In genomic region chr5:101664945-101665615, GRCm38 (mm10) we compare ENCODE assay signal across 8 mouse cellular contexts. TPM values are rescaled to one million over a fixed set of nuclear protein-coding genes. Genes with fewer than 3 reads are reported as not detected.
DNase-seq lines count a peak whose midpoint lies in the region; ATAC-seq and TF ChIP-seq lines count a peak whose summit lies in the region.

TSS of gene Nkx6-1 (minus strand) at chr5:101664996.

- peak; percentile 97 for DNase-seq in ES-CJ7 (ENCODE audit: low read depth, low spot score)
- peak; percentile 78 for DNase-seq in adrenal gland, postnatal 25 days
- peak; percentile 77 for DNase-seq in hindbrain, embryonic 14.5 days (ENCODE audit: low spot score)
- peak; percentile 25 for DNase-seq in liver, adult 2 months (ENCODE audit: extremely low read depth, low read depth, low spot score)
- DNase-seq in frontal cortex, adult 2 months (ENCODE audit: extremely low spot score in 1 of 2, low spot score in 1 of 2) = no peak
- no peak for DNase-seq in B cell, adult 2 months

- TF ChIP-seq POLR2A in liver, adult 2 months (IDR thresholded peaks at IDR 0.05; ENCODE audit: extremely low read depth, insufficient read depth, low read length) = no peak

- no peak within 1 kb of the TSS for H3K9ac ChIP-seq in forebrain, embryonic 16.5 days (replicated peaks; ENCODE audit: low read depth, low read length)
- peak within 1 kb of the TSS; percentile 65 for H3K9ac ChIP-seq in hindbrain, embryonic 14.5 days
- H3K9ac ChIP-seq in liver, adult 2 months (ENCODE audit: low read depth, low read length) = no peak within 1 kb of the TSS
- H3K9ac ChIP-seq in midbrain, embryonic 16.5 days (ENCODE audit: low read depth, low read length) = peak within 1 kb of the TSS; percentile 26; the same call in 1 of the 2 replicates

- H3K4me3 ChIP-seq in forebrain, embryonic 16.5 days (replicated peaks; ENCODE audit: low read length) = peak within 1 kb of the TSS; percentile 30
- peak within 1 kb of the TSS; percentile 42 for H3K4me3 ChIP-seq in hindbrain, embryonic 14.5 days (replicated peaks; ENCODE audit: low read length)
- peak within 1 kb of the TSS; percentile 11; the same call in 1 of the 2 replicates for H3K4me3 ChIP-seq in liver, adult 2 months (ENCODE audit: insufficient read depth, low read depth, low read length)
- peak within 1 kb of the TSS; percentile 34 for H3K4me3 ChIP-seq in midbrain, embryonic 16.5 days (ENCODE audit: low read depth, low read length)

- no peak within 1 kb of the TSS for H3K27ac ChIP-seq in forebrain, embryonic 16.5 days (ENCODE audit: low read length)
- peak within 1 kb of the TSS; percentile 72 for H3K27ac ChIP-seq in hindbrain, embryonic 14.5 days
- H3K27ac ChIP-seq in liver, adult 2 months (replicated peaks; ENCODE audit: insufficient read depth, low read depth, low read length) = no peak within 1 kb of the TSS
- no peak within 1 kb of the TSS; the same call in 1 of the 2 replicates for H3K27ac ChIP-seq in midbrain, embryonic 16.5 days (ENCODE audit: low read length)

- peak within 1 kb of the TSS; percentile 43 for H3K4me2 ChIP-seq in forebrain, embryonic 16.5 days (ENCODE audit: low read length)
- peak within 1 kb of the TSS; percentile 45 for H3K4me2 ChIP-seq in hindbrain, embryonic 14.5 days (replicated peaks)
- H3K4me2 ChIP-seq in midbrain, embryonic 16.5 days (ENCODE audit: low read length) = peak within 1 kb of the TSS; percentile 45

- no peaks in the 10 kb centered on the region for H3K79me2 ChIP-seq in liver, adult 2 months (ENCODE audit: control insufficient read depth, insufficient read depth, low read length)

- WGBS in forebrain, embryonic 16.5 days = under 1% methylated on average over 39 of the region's 39 CpGs
- under 1% methylated on average over 39 of the region's 39 CpGs for WGBS in hindbrain, embryonic 14.5 days
- 2% methylated on average over 39 of the region's 39 CpGs for WGBS in liver, adult 2 months
- WGBS in midbrain, embryonic 16.5 days = under 1% methylated on average over 38 of the region's 39 CpGs

- H3K9me3 ChIP-seq in forebrain, embryonic 16.5 days (ENCODE audit: control insufficient read depth, low read length) = no peaks in the 10 kb centered on the region
- no peaks in the 10 kb centered on the region for H3K9me3 ChIP-seq in hindbrain, embryonic 14.5 days (ENCODE audit: control insufficient read depth, low read length)
- H3K9me3 ChIP-seq in midbrain, embryonic 16.5 days (replicated peaks; ENCODE audit: control insufficient read depth, low read length, poor library complexity, severe bottlenecking) = no peaks in the 10 kb centered on the region

- peaks cover 77% of the 10 kb centered on the region for H3K27me3 ChIP-seq in forebrain, embryonic 16.5 days (replicated peaks; ENCODE audit: control insufficient read depth, insufficient read depth, low read length)
- peaks cover 93% of the 10 kb centered on the region for H3K27me3 ChIP-seq in hindbrain, embryonic 14.5 days (ENCODE audit: control insufficient read depth, insufficient read depth, low read length)
- peaks cover 49% of the 10 kb centered on the region for H3K27me3 ChIP-seq in liver, adult 2 months (ENCODE audit: control insufficient read depth, insufficient read depth, low read length)
- peaks cover 40% of the 10 kb centered on the region for H3K27me3 ChIP-seq in midbrain, embryonic 16.5 days (ENCODE audit: control insufficient read depth, insufficient read depth, low read depth, low read length)

- TF ChIP-seq CTCF in liver, adult 2 months (IDR thresholded peaks at IDR 0.05; ENCODE audit: low read depth, low read length) = no peak

- H3K36me3 ChIP-seq in forebrain, embryonic 16.5 days (ENCODE audit: control insufficient read depth, insufficient read depth) = no peaks in the 10 kb centered on the region
- no peaks in the 10 kb centered on the region for H3K36me3 ChIP-seq in hindbrain, embryonic 14.5 days (replicated peaks; ENCODE audit: control insufficient read depth, insufficient read depth)
- H3K36me3 ChIP-seq in liver, adult 2 months (ENCODE audit: control insufficient read depth, insufficient read depth, low read length) = no peaks in the 10 kb centered on the region
- H3K36me3 ChIP-seq in midbrain, embryonic 16.5 days (ENCODE audit: control insufficient read depth, insufficient read depth, low read length) = no peaks in the 10 kb centered on the region

- H3K4me1 ChIP-seq in forebrain, embryonic 16.5 days (replicated peaks; ENCODE audit: control insufficient read depth, insufficient read depth, low read length) = peaks cover 25% of the 10 kb centered on the region
- no peaks in the 10 kb centered on the region; the same call in 1 of the 2 replicates for H3K4me1 ChIP-seq in hindbrain, embryonic 14.5 days (replicated peaks; ENCODE audit: control insufficient read depth, insufficient read depth, low read length)
- H3K4me1 ChIP-seq in liver, adult 2 months (ENCODE audit: control insufficient read depth, insufficient read depth, low read length) = peaks cover 9% of the 10 kb centered on the region; the same call in 1 of the 2 replicates
- H3K4me1 ChIP-seq in midbrain, embryonic 16.5 days (ENCODE audit: control insufficient read depth, insufficient read depth, low read length) = peaks cover 15% of the 10 kb centered on the region

- ATAC-seq in forebrain, embryonic 16.5 days = peak; percentile 94
- peak; percentile 93 for ATAC-seq in hindbrain, embryonic 14.5 days (ENCODE audit: low FRiP score)
- peak; percentile 81 for ATAC-seq in midbrain, embryonic 16.5 days

RNA-seq across cellular contexts. Expression of gene Nkx6-1, which starts in this region (rescaled TPM):
- total RNA-seq in adrenal gland, postnatal 25 days (2021) = not detected in 2 replicates
- 0.06 TPM in 1 of 2 replicates, not detected in the other for polyA plus RNA-seq in forebrain, embryonic 16.5 days (2015; fragmentation: Nextera tagmentation; extraction: Ambion mirVana)
- polyA plus RNA-seq in hindbrain, embryonic 14.5 days (2014; fragmentation: Nextera tagmentation; extraction: Ambion mirVana) = 8.0 and 8.9 TPM in 2 replicates
- total RNA-seq in liver, adult 2 months (2014; rRNA removed) = not detected in 2 replicates
- polyA plus RNA-seq in liver, adult 2 months (2012; rRNA removed) = not detected in 2 replicates
- polyA plus RNA-seq in midbrain, embryonic 16.5 days (2015; fragmentation: Nextera tagmentation; extraction: Ambion mirVana) = 0.94 and 1.6 TPM in 2 replicates
- 0.06 and 0.18 TPM in 2 replicates for polyA plus RNA-seq in frontal cortex, adult 2 months (2012; rRNA removed)

Comparison
In these comparisons a context has a peak if more than half of its experiments do, and no peak if none do; other contexts are left out.
1. Peak in DNase-seq in adrenal gland, postnatal 25 days; RNA of the gene not detected or under 1 TPM.
2. Peak in ATAC-seq, H3K4me3 ChIP-seq and H3K4me2 ChIP-seq in forebrain, embryonic 16.5 days; RNA of the gene not detected or under 1 TPM.
3. Peak in DNase-seq and H3K4me3 ChIP-seq in liver, adult 2 months; RNA of the gene not detected or under 1 TPM.
4. DNase-seq: peak in ES-CJ7 (single experiment) and hindbrain, embryonic 14.5 days (single experiment); none in frontal cortex, adult 2 months (0 of 2) and B cell, adult 2 months (0 of 2).
5. H3K9ac ChIP-seq: peak in hindbrain, embryonic 14.5 days (single experiment) and midbrain, embryonic 16.5 days (single experiment); none in forebrain, embryonic 16.5 days (single experiment) and liver, adult 2 months (single experiment).
6. Peak in every context shown above with its lines, with median percentiles within 50 percentile points of each other: ATAC-seq, H3K4me2 ChIP-seq and H3K4me3 ChIP-seq.